Mouse (Mus musculus) v-Abl transformed pro-B cells (cell line): ENCODE results near the gene Rnase1.

ENCODE experiments used
- in situ Hi-C, 2 experiments: fragments of 400-800 bp; cut with MboI; formaldehyde crosslinking; loops; one replicate each; pipeline ENCODE4 v1.15.1; 2025; ENCODE audit not compliant: unreplicated experiment in 2 of 2

Gene Rnase1

DNA sequence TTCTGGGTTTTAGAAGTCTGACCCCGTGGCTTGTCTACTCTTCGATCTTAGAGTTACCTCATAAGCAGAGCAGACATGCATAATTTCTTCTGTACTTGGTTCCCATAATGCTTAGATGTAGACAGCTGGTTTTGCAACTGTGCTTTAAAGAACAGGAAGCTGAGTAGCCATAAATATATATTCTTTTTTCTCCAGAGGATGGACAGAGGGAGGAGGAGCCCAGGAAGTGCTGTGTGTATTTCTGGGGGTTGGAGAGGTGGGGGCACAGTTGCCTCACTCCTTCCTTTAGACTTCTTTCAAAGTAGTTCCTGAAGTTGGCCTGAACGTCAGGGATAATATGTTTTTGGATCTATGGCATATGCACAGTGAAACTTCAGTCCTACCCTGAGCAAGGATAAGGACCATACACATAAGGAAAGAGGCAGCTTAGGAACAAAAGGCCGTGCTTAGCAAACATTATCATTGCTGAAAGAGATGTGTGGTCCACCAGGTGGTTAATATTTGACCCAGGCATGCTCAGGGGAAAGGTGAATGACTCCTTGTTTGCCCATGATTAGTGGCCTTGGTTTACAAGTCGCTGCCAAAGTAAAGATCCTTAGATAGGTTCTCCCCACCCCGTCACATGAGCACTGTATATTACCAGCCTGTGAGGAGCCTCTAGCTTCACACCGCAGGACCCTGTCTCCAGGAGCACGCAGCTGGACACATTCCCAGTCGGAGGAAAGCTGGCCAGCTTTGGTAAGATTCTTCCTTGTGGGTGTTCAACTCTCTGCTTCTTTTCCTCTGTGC is 50.7 kb downstream of the Rnase1 start:
- in situ Hi-C loops, result loop anchor here (5.0 to 25.0 kb wide), 5 partner anchors 64 to 1609 kb away; partner anchors contain the start of genes Ang4 (in 2 of the 2), Tmem253 (in 1 of the 2) and Zfp219 (in 1 of the 2)
